Mouse (Mus musculus) embryonic facial prominence, embryonic 10.5 days (tissue): ENCODE results near the gene Muc3. TPM values are rescaled to one million over a fixed set of nuclear protein-coding genes. Genes with fewer than 3 reads are reported as not detected.
"Not testable (repeated sequence)": the region's sequence is repeated elsewhere in the genome, so short reads cannot be mapped to it uniquely, and the experiment has no call there.

Experiments
- DNase-seq: peaks from one replicate; pipeline ENCODE4 v3.0.0-alpha.2; 2017; ENCODE audit warnings: low spot score
- H3K27ac ChIP-seq: fragments of 300-500 bp; sonication (generic); replicated peaks from 2 replicates; pipeline ENCODE4 v1.5.1; 2016; ENCODE audit warnings: mild to moderate bottlenecking
- H3K27me3 ChIP-seq: fragments of 300-500 bp; sonication (generic); replicated peaks from 2 replicates; pipeline ENCODE4 v1.6.1; 2016; ENCODE audit warnings: low read depth, mild to moderate bottlenecking; ENCODE audit not compliant: poor library complexity, severe bottlenecking
- H3K36me3 ChIP-seq: fragments of 300-500 bp; sonication (generic); replicated peaks from 2 replicates; pipeline ENCODE4 v1.6.1; 2016; ENCODE audit warnings: mild to moderate bottlenecking, moderate library complexity
- H3K4me1 ChIP-seq: fragments of 300-500 bp; sonication (generic); 2 replicates; pipeline ENCODE4 v1.6.1; 2016
- H3K4me3 ChIP-seq: fragments of 300-500 bp; sonication (generic); 2 replicates; pipeline ENCODE4 v1.5.1; 2016; ENCODE audit warnings: mild to moderate bottlenecking, moderate library complexity
- H3K9me3 ChIP-seq: fragments of 300-500 bp; sonication (generic); 2 replicates; pipeline ENCODE4 v1.6.1; 2016; ENCODE audit warnings: mild to moderate bottlenecking
- WGBS: fragments of 180-500 bp; shearing (Covaris S2); methylation state at CpG from one replicate; pipeline ENCODE4 v1.1.7; 2016; 5-methylcytosine and 5-hydroxymethylcytosine counted together
- polyA plus RNA-seq: library from polyadenylated mRNA; unstranded; fragments of >200 nt; fragmentation: Nextera tagmentation; extraction: Ambion mirVana; gene quantifications from 2 replicates; pipeline ENCODE4 v1.2.1, GENCODE M21; 2016

The Muc3 gene
- polyA plus RNA-seq, 1 experiment from 2014 or later, result not detected

DNA sequence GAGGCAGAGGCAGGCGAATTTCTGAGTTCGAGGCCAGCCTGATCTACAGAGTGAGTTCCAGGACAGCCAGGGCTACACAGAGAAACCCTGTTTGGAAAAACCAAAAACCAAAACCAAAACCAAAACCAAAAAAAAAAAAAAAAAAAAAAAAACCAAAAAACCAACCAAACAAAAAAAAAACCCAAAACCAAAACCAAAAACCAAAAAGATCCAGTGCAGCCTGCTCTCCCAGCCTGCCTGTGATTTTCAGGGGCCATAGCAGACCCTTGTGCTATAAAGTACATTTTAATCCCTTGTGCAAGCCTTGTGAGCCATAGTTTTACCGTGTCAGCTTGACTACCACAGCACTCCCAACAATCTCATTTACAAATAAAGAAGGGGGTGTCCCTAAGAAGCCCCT is 31.1 kb downstream of the Muc3 start:
- DNase-seq, H3K9me3 ChIP-seq, H3K27ac ChIP-seq, H3K4me3 ChIP-seq, H3K27me3 ChIP-seq: not testable (repeated sequence)
- WGBS, result 88% methylated on average over 3 of the region's 3 CpGs
- Histone ChIP-seq H3K36me3 (peaks cover 17% of the 10 kb centered on the region), H3K4me1 (peaks cover 31% of the 10 kb centered on the region)

DNA sequence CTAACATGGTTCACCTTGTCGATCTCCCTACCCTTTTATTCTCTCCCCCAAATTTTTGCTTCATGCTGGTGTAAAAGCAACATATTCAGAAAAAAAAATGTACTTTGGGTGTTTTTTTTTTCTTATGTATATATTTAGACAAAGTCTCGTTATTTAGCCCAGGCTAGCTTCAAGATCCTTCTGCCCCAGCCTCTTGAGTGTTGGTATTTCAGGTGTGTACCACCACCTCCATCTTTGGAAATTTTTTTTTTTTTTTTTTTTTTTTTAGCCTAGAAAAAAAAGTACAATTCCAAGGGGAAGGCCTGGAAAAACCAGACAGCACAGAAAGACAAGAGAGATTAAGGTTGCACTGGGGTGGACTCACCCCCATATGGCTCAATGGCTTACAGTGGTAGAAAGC is 32.1 kb downstream of the Muc3 start:
- WGBS, result 88% methylated on average over 2 of the region's 2 CpGs
- no peak for DNase-seq
- Histone ChIP-seq H3K27me3 (no peaks in the 10 kb centered on the region), H3K36me3 (peaks cover 28% of the 10 kb centered on the region), H3K4me3 (no peak overlapping the region), H3K27ac (no peak overlapping the region), H3K4me1 (peaks cover 26% of the 10 kb centered on the region), H3K9me3 (peaks cover 7% of the 10 kb centered on the region; the same call in 1 of the 2 replicates)

DNA sequence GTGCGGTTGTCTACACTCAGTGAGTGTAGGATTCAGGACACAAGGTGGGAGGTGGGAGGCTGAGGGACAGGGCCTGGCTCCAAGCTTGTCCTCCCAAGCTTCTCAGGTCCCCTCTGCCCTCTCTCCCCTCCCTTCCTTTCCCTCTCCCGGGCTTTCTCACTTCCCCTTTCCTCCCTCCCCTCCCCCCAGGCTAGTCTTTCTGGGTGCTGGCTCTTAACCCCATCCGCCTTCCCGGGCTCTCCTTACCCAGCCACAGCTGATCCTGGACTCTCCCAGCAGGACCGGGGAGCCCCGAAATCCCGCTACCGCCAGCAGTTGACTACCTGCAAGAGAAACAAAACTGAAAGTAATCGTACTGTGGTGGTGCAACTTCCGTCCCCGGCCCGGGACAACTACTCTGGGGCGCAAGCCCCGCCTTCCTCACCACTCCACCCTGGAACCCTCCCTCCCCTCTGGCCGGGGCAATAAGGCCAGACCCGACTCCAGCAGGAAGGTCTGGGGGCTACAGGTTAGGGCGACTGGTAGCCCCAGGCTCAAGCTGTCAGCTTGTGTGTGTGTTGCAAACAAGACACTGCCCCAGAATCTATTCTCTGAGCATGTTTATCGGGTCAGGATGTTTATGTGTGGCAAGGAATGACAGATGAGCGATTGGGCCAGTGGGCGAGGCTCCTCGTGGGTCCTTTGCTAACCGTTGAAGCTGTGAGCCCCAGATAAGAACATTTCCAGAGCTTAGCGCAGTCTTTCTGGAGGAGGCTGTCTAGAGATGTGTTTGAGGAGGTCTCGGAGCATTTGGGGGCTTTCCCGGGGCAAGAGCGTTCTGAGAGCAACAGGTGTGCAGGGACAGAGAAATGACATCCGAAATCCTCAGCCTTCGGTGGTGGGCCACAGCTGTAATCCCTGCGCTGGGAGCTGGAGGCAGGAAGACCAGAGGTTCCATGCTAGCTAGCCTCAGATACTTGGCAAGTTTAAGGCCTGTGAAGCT is 33.0 kb downstream of the Muc3 start, which contains the start of gene Trim56:
Gene Trim56 (minus strand): TSS at position 344 of the 982 bp plus-strand sequence.
- peak within 1 kb of the TSS; percentile 92 for H3K27ac ChIP-seq
- peak within 1 kb of the TSS; percentile 71 for H3K4me3 ChIP-seq
- DNase-seq, result peak; percentile 67
- peaks cover 7% of the 10 kb centered on the region; the same call in 1 of the 2 replicates for H3K9me3 ChIP-seq
- H3K27me3 ChIP-seq, result no peaks in the 10 kb centered on the region
- H3K4me1 ChIP-seq, result peaks cover 26% of the 10 kb centered on the region
- H3K36me3 ChIP-seq, result peaks cover 36% of the 10 kb centered on the region
- 11% methylated on average over 29 of the region's 29 CpGs for WGBS

DNA sequence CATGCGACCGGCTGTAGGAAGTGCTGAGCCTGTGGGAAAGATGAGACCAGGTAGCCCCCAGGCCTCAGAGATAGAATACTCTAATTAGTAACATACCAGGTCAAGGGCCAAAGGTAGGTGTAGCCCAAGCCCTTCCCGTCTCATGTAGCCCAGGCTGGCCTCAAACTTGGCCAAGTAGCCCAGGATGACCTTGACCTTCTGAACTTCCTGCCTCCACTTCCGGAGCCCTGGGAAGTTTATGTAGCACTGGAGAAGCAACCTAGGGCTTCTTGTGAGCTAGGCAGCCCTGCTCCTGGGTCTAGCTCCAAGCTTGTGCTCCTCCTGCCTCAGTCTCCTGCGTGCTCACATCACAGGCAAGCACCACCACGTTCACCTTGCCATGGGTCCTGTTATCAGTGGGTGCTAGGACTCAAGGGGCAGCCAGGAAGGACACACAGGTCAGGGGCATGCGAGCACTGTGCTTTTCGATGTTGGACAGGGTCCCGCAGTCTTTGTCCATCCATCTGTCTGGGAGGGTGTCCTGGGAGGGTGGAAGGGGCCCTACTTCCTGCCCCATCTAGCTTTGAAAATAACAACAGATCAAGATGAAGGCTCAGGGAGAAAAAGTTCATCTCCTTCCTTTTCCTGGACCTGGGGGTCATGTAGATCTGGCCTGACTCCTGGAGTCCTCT is 34.1 kb downstream of the Muc3 start:
- 75% methylated on average over 9 of the region's 9 CpGs for WGBS
- peak overlapping the region; percentile 71 for H3K4me3 ChIP-seq

DNA sequence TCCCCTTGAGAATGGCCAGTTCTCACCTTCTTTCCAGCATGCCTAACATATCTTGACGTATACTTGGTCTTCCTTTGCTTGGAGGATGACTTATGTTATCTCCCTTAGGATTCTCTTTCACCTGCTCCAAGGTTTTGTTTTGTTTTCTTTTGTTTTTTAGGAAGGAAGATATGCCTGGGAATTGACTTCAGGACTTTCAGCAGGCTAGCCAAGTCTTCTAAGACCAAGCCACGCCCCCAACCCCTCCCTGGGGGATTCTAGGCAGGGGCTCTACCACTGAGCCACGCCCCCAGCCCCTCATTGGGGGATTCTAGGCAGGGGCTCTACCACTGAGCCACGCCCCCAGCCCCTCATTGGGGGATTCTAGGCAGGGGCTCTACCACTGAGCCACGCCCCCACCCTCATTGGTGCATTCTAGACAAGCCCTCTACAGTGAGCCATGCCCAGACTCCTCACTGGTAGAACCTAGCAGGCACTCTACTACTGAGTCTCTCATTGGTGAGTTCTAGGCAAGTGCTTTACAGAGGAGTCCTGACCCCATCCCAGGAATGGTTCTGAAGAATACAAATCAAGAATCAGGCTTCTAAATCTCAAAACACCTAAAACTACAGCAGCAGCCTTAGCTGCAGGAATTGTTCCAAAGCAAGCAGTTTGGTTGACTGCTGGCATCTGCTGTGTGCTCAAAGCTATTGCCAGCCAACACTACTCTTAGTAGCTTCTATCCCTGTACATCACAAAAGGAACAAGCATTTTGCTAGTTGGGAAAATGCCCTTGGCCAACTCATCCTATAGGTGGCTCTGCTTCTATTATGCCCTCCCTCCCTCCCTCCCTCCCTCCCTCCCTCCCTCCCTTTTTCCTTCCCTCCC is 37.3 kb downstream of the Muc3 start:
- Histone ChIP-seq H3K27me3 (no peaks in the 10 kb centered on the region), H3K9me3 (peaks cover 10% of the 10 kb centered on the region; the same call in 1 of the 2 replicates), H3K27ac (no peak overlapping the region), H3K36me3 (peaks cover 37% of the 10 kb centered on the region), H3K4me1 (peaks cover 28% of the 10 kb centered on the region), H3K4me3 (no peak overlapping the region)
- DNase-seq, result no peak
- 74% methylated on average over 5 of the region's 5 CpGs for WGBS

More for the DNA sequence above, 34.1 kb downstream of the Muc3 start:
- peaks cover 10% of the 10 kb centered on the region; the same call in 1 of the 2 replicates for H3K9me3 ChIP-seq
- H3K4me1 ChIP-seq, result peaks cover 26% of the 10 kb centered on the region
- DNase-seq, result no peak
- H3K27ac ChIP-seq, result peak overlapping the region; percentile 92
- H3K27me3 ChIP-seq, result no peaks in the 10 kb centered on the region
- H3K36me3 ChIP-seq, result peaks cover 37% of the 10 kb centered on the region

DNA sequence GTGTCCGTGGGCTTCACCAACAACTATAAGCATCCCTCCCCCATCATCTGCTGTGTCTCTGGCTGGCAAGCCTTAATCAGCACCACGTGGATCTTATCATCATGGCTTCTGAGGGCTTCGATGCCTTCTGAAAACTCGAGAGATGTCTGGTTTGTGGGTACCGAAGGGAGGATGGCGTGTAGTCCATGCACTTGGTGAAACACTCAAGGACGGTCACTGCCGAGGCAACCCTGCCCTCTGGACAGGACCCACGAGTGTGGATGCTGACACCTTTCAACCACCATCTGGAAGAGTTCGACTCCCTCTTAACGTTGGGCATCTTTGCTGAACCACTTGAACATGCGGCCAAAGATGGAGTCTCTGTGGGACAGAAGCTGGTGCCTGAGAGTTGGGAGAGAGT is 38.3 kb downstream of the Muc3 start:
- Histone ChIP-seq H3K4me1 (peaks cover 20% of the 10 kb centered on the region), H3K27me3 (no peaks in the 10 kb centered on the region), H3K36me3 (peaks cover 37% of the 10 kb centered on the region), H3K27ac (no peak overlapping the region), H3K9me3 (peaks cover 10% of the 10 kb centered on the region; the same call in 1 of the 2 replicates), H3K4me3 (no peak overlapping the region)
- DNase-seq, result no peak
- 89% methylated on average over 12 of the region's 12 CpGs for WGBS

DNA sequence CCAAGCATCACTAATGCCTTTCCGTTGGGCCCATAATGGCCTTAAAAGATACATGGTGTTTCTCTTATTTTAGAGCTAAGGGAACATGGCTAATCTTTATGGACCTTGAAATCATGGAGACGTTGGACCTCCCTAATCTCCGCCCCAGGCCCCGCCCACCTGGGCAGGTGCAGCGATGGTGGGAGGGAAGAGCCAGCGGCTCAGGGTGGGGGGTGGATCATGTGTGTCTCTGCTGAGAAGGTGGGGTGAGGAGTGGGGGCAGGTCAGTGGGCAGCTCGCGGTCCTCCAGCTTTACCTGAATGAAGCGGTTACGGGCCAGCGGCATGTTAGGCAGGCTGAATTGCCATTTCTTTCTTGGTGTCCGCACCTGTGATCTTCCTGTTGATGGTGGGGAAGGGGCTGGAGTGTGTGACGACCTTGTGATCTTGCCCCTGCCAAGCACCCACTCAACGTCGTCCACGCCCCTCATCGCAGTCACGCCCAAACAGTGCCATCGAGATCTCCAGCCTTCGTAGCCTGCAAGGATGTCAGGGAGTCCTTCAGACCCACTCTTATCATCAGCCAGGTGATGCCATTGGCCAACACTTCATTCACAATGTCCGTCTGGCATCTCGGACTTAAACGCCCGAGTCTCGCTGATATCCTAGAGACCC is 39.1 kb downstream of the Muc3 start:
- WGBS, result 58% methylated on average over 25 of the region's 25 CpGs

DNA sequence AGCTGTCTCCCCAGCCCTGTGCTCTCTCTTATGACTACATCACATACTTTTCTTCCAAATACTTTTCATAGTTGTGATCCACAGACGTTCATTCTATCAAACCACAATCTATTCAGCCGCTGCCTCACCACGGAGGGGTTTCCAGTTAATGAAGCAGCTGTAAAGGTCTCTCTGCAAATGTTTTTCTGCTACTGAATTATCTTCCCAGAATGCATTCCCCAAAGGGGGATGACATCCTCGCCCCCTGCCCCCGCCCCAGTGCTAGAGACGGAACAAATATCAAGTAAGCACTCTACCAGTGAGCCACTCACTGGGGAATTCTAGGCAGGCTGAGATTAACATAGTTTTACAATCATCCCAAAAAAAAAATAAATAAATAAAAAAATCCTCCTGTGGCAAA is 41.0 kb downstream of the Muc3 start:
- Histone ChIP-seq H3K9me3 (peaks cover 10% of the 10 kb centered on the region; the same call in 1 of the 2 replicates), H3K4me1 (peaks cover 4% of the 10 kb centered on the region), H3K27me3 (no peaks in the 10 kb centered on the region), H3K4me3 (no peak overlapping the region), H3K27ac (no peak overlapping the region), H3K36me3 (peaks cover 21% of the 10 kb centered on the region)
- no peak for DNase-seq
- WGBS, result 66% methylated on average over 6 of the region's 6 CpGs

More for the DNA sequence above, 39.1 kb downstream of the Muc3 start:
- Histone ChIP-seq H3K9me3 (peaks cover 10% of the 10 kb centered on the region; the same call in 1 of the 2 replicates), H3K27me3 (no peaks in the 10 kb centered on the region), H3K27ac (no peak overlapping the region), H3K36me3 (peaks cover 37% of the 10 kb centered on the region), H3K4me3 (no peak overlapping the region), H3K4me1 (peaks cover 12% of the 10 kb centered on the region)
- no peak for DNase-seq

DNA sequence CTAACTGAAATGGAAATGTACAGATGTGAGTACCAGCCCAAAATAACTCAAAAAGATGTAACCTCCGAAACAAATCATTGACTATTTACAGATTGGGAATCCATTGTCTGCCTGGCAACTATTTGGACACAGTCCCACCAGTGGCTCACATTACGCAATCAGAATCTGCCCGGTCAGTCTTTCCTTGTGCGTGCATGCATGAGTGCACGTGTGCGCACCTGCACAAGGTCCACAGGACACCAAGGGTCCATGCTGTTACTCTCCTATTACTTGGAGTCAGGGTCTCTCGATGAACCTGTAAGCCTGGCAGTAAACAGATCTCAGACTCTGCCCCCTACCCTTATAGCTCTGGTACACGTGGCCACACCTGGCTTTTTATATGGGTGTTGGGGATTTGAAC is 41.5 kb downstream of the Muc3 start:
- Histone ChIP-seq H3K4me1 (peaks cover 8% of the 10 kb centered on the region), H3K27me3 (no peaks in the 10 kb centered on the region), H3K9me3 (peaks cover 6% of the 10 kb centered on the region; the same call in 1 of the 2 replicates), H3K36me3 (peaks cover 17% of the 10 kb centered on the region), H3K4me3 (no peak overlapping the region), H3K27ac (no peak overlapping the region)
- 85% methylated on average over 8 of the region's 8 CpGs for WGBS
- no peak for DNase-seq

DNA sequence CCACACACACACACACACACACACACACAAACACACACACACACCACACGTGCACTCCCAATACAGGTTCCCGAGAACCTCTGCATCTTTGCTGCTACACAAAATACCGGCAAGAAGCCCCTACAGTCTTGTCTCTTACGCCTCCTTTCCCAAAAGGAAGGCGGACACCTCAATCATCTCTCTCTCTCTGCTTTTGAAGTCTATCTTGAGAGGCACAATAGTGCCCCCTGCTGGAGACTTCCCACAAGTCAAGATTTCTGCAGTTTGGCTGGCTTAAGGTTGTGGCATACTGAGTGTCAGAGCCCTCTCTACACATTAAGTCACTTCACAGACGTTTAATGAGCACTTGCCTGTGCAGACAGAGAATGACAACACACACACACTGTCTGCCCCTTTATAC is 42.1 kb downstream of the Muc3 start:
- Histone ChIP-seq H3K27ac (no peak overlapping the region), H3K4me3 (no peak overlapping the region; the same call in 1 of the 2 replicates), H3K36me3 (peaks cover 10% of the 10 kb centered on the region), H3K27me3 (no peaks in the 10 kb centered on the region), H3K4me1 (peaks cover 9% of the 10 kb centered on the region), H3K9me3 (peaks cover 3% of the 10 kb centered on the region; the same call in 1 of the 2 replicates)
- DNase-seq, result peak; percentile 82
- whole genome bisulfite sequencing, result 10% methylated on average over 6 of the region's 6 CpGs

DNA sequence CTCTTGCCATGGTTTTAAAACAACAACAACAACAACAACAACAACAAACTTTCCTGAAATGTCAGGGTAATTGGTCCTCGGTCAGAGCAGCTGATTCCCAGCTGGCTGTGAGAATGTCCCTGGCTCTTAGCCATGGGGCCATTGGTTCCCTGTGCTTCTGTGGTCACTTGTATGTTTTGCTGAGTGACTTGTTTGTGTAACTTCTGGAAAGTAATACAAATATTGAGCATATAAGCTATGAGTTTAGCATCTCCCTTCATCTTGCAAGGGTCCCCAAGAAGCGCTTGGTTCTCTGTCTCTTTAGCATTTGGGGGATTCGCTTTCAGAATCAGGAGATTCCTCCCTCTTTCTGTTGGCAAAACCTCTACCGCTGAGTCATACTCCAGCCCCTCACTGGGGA is 42.7 kb downstream of the Muc3 start:
- H3K27me3 ChIP-seq, result no peaks in the 10 kb centered on the region
- no peak overlapping the region for H3K27ac ChIP-seq
- DNase-seq, result no peak
- peaks cover 3% of the 10 kb centered on the region; the same call in 1 of the 2 replicates for H3K9me3 ChIP-seq
- WGBS, result 75% methylated on average over 4 of the region's 4 CpGs
- H3K4me1 ChIP-seq, result peaks cover 9% of the 10 kb centered on the region
- no peak overlapping the region for H3K4me3 ChIP-seq
- H3K36me3 ChIP-seq, result peaks cover 4% of the 10 kb centered on the region; the same call in 1 of the 2 replicates
